Mouse (Mus musculus) CH12.LX (cell line): ENCODE data around the gene 4933417A18Rik.

Experiments
- CHD2 ChIP-seq: IDR thresholded peaks from 2 replicates; pipeline ENCODE4 v1.6.1; 2011; ENCODE audit warnings: low read length, improper control_type of control experiment
- CTCF ChIP-seq, 2 experiments: IDR thresholded peaks in 1 of 2; conservative IDR thresholded peaks in 1 of 2; 2 replicates each; pipeline ENCODE4 v1.5.1; 2011 to 2012; ENCODE audit warnings: low read depth in 2 of 2, low read length in 2 of 2, improper control_type of control experiment in 1 of 2, inconsistent platforms in 1 of 2, mild to moderate bottlenecking in 1 of 2, moderate library complexity in 1 of 2
- EP300 ChIP-seq: IDR thresholded peaks from 2 replicates; pipeline ENCODE4 v1.6.1; 2011; ENCODE audit warnings: low read length, improper control_type of control experiment
- IRF4 ChIP-seq: IDR thresholded peaks from 2 replicates; pipeline ENCODE4 v1.6.1; 2014; ENCODE audit warnings: low read depth, mild to moderate bottlenecking, inconsistent platforms, low read length, improper control_type of control experiment
- MAZ ChIP-seq: IDR thresholded peaks from 2 replicates; pipeline ENCODE4 v1.6.1; 2012; ENCODE audit warnings: low read depth, mild to moderate bottlenecking, inconsistent platforms, low read length, improper control_type of control experiment, moderate library complexity
- NRF1 ChIP-seq: IDR thresholded peaks from 2 replicates; pipeline ENCODE4 v1.6.1; 2014; ENCODE audit warnings: low read depth, mild to moderate bottlenecking, inconsistent platforms, low read length, improper control_type of control experiment, moderate library complexity
- ZMIZ1 ChIP-seq: IDR thresholded peaks from 2 replicates; pipeline ENCODE4 v1.6.1; 2012; ENCODE audit warnings: low read depth, mild to moderate bottlenecking, inconsistent platforms, low read length, improper control_type of control experiment

DNA sequence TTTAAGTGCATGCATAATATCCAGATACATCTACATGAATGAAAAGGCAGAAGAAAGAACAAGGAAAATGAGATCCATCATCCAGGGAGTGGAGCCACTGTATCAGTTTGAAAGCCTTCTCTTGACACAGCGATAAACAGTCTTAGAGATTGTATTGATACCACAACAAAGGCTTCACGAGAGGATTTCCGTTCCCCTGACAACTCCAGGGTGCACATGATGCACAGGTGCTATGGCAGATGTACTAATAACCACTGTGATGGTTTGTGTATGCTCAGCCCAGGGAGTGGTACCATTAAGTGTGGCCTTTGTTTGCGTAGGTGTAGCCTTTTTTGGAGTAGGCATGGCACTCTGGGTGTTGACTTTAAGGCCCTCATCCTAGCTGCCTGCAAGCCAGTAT is 32.7 kb downstream of the 4933417A18Rik start:
- TF ChIP-seq CTCF (conservative IDR thresholded peaks at IDR 0.05 in 1 of 2, IDR thresholded peaks at IDR 0.05 in 1 of 2; ENCODE audit: low read depth in 2 of 2, low read length in 2 of 2) (no peak), CHD2 (no peak), ZMIZ1 (no peak), MAZ (no peak), IRF4 (no peak), NRF1 (no peak), EP300 (no peak)
